Mouse (Mus musculus) liver, adult 2 months (tissue): Measurements from ENCODE around the gene Syt13.

Experiments
- CTCF ChIP-seq: fragments of 200-500 bp; IDR thresholded peaks from 2 replicates; pipeline ENCODE4 v1.5.1; 2011; ENCODE audit warnings: low read depth, low read length, control low read depth
- POLR2A ChIP-seq: fragments of 200-500 bp; IDR thresholded peaks from 2 replicates; pipeline ENCODE4 v1.6.1; 2011; ENCODE audit warnings: low read length, control low read depth; ENCODE audit not compliant: insufficient read depth; ENCODE audit errors: extremely low read depth

DNA sequence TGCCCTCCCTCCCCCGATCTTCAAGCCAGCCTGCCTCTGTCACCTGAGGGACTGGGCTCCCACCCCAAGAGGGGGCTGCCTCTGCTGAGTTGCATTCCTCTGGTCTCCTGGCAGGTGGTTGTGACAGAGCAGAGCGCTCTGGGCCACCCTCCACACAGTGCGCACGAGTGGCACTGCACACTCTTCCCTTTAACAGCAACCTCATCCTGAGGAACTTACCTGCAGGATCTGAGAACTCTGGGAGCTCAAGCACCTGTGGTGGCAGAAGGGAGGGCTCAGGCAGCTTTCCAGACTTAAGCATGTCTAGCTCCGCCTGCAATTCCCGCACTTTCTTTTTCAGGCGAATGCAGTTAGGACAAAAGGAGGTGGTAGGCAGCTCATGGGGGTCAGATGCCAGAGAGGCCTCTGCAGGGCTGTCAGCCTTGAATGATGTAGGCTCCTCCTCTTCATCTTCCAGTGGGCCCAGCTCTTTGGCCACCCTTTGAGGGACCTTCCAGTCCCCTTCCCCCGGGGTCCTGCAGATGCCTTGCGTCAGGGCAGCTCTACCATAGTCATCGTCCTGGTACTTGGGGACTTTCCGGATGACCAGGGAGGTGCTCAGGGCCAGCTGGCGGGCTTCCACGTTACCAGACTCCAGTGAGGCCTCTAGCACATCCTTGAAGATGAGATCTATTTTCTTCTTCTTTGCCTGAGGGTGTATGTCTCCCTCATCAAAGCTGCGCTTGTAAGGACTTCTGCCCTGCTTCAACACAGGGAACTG lies 60.3 kb downstream of the Syt13 start:
- no peak for TF ChIP-seq CTCF
- TF ChIP-seq POLR2A = no peak
